Mouse (Mus musculus) lung, adult 10 weeks (tissue): ENCODE measurements around the gene Olfr566. TPM values are rescaled to one million over a fixed set of nuclear protein-coding genes. Genes with fewer than 3 reads are reported as not detected.

ENCODE experiments used
- polyA plus RNA-seq: library from polyadenylated mRNA; stranded (reverse); fragments of 350-450 nt; fragmentation: Illumina TruSeq; extraction: RNeasy Lipid Tissue Mini Kit (QIAGEN cat#74804); gene quantifications from one replicate; pipeline ENCODE4 v1.2.3, GENCODE M21; 2014; ENCODE audit warnings: low read depth, low replicate concordance; ENCODE audit not compliant: insufficient read depth

The Olfr566 gene
- polyA plus RNA-seq = not detected

DNA sequence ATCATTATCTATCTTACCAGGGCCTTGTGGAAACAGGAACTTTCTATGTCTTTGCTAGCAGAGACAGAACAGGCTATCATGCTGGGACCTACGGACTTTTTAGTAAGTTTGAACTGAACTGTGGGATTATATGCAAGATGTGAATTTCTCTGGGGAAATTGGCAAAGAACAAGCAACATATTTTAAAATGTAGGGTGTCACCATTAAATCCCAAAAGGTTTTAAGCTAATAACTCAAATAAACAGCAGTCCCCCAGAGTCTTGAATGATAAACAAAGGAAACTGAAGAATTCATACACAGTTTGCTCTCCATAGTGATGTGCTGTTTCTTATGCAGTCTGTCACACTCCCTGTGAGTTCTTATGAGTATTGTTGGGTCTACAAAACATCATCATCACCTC, at the start of gene Olfr566:
Gene Olfr566 (minus strand): TSS at position 101 of the 400 bp plus-strand sequence.

GRCm38 (mm10) chr7:102890782-102891181, 32.2 kb upstream of the Olfr566 start, which contains the start of gene Olfr569:
TSS of gene Olfr569 (minus strand) at chr7:102890882.

DNA sequence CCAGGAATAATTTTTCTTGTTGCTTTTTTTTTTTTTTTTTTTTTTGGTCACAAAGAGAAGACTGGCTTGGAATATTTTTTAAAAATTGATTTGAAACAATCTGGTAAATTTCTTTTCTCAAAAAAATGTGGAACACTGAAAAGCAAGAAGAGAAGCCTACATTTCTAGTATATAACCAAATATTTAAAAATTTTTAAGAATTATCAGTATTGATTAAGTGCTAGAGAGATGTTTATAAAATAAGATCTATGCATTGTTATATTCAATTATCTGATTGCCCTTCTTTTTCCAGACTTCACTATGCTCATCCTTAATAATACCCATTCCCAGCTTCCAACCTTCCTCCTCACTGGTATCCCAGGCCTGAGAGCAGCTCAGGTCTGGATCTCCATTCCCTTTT, 18.3 kb upstream of the Olfr566 start, which contains the start of gene Olfr568:
Gene Olfr568 (plus strand): TSS at position 301 of the 400 bp plus-strand sequence.

Other genes starting within 250 kb of the Olfr566 start
- gene Olfr553, start 240.5 kb downstream of the Olfr566 start, polyA plus RNA-seq = not detected
- not detected for gene Olfr554, start 220.3 kb downstream of the Olfr566 start, polyA plus RNA-seq
- not detected for gene Olfr555, start 199.9 kb downstream of the Olfr566 start, polyA plus RNA-seq
- not detected for gene Olfr556, start 193.9 kb downstream of the Olfr566 start, polyA plus RNA-seq
- gene Trim68, start 171.4 kb downstream of the Olfr566 start, polyA plus RNA-seq = 7.2 TPM
- not detected for gene Olfr557, start 162.9 kb downstream of the Olfr566 start, polyA plus RNA-seq
- gene Olfr558, start 156.6 kb downstream of the Olfr566 start, polyA plus RNA-seq = 0.21 TPM
- gene Olfr33, start 139.7 kb downstream of the Olfr566 start, polyA plus RNA-seq = not detected
- not detected for gene Olfr559, start 131.3 kb downstream of the Olfr566 start, polyA plus RNA-seq
- not detected for gene Olfr560, start 99.4 kb downstream of the Olfr566 start, polyA plus RNA-seq
- not detected for gene Olfr78, start 99.3 kb downstream of the Olfr566 start, polyA plus RNA-seq
- gene Olfr561, start 87.5 kb downstream of the Olfr566 start, polyA plus RNA-seq = not detected
- gene Olfr564, start 55.3 kb downstream of the Olfr566 start, polyA plus RNA-seq = not detected
- not detected for gene Olfr568, start 18.4 kb upstream of the Olfr566 start, polyA plus RNA-seq
- gene Olfr569, start 32.1 kb upstream of the Olfr566 start, polyA plus RNA-seq = not detected
- gene Olfr570, start 35.8 kb upstream of the Olfr566 start, polyA plus RNA-seq = not detected
- gene Olfr571, start 58.8 kb upstream of the Olfr566 start, polyA plus RNA-seq = not detected
- not detected for gene Olfr572, start 65.6 kb upstream of the Olfr566 start, polyA plus RNA-seq
- not detected for gene Olfr573-ps1, start 83.8 kb upstream of the Olfr566 start, polyA plus RNA-seq
- not detected for gene Olfr574, start 89.7 kb upstream of the Olfr566 start, polyA plus RNA-seq
- gene Olfr575, start 100.0 kb upstream of the Olfr566 start, polyA plus RNA-seq = not detected
- not detected for gene Olfr576, start 103.9 kb upstream of the Olfr566 start, polyA plus RNA-seq
- not detected for gene Olfr577, start 117.2 kb upstream of the Olfr566 start, polyA plus RNA-seq
- not detected for gene Olfr578, start 130.6 kb upstream of the Olfr566 start, polyA plus RNA-seq
- not detected for gene Olfr582, start 179.3 kb upstream of the Olfr566 start, polyA plus RNA-seq
- not detected for gene Olfr583, start 192.5 kb upstream of the Olfr566 start, polyA plus RNA-seq
- gene Olfr584, start 223.1 kb upstream of the Olfr566 start, polyA plus RNA-seq = not detected
- not detected for gene Olfr585, start 239.0 kb upstream of the Olfr566 start, polyA plus RNA-seq